Mouse (Mus musculus): Measurements from ENCODE around the gene Lmbrd1.

- TF ChIP-seq CTCF (IDR thresholded peaks at IDR 0.05; ENCODE audit: borderline replicate concordance, insufficient read depth, low read length) (no peak), POLR2A (IDR thresholded peaks at IDR 0.05; ENCODE audit: low read depth, low read length) (no peak)
Observed at GRCm38 (mm10) chr1:24697677-24698076, 19.2 kb downstream of the Lmbrd1 start.

Measured in embryonic fibroblast, embryonic 13.5 days (primary cell).